Mouse (Mus musculus) olfactory bulb, adult 2 months (tissue): ENCODE data around the gene Tor1b.

Source experiments
- CTCF ChIP-seq: fragments of 200-500 bp; IDR thresholded peaks from 2 replicates; pipeline ENCODE4 v1.5.1; 2012; ENCODE audit warnings: low read depth, mild to moderate bottlenecking, low read length, moderate library complexity; ENCODE audit not compliant: insufficient read depth
- POLR2A ChIP-seq: fragments of 200-500 bp; IDR thresholded peaks from 2 replicates; pipeline ENCODE4 v1.6.1; 2012; ENCODE audit warnings: mild to moderate bottlenecking, low read depth, low read length, moderate library complexity; ENCODE audit not compliant: insufficient read depth

- TF ChIP-seq CTCF (no peak), POLR2A (no peak)
Observed at GRCm38 (mm10) chr2:30990221-30990620, 37.5 kb downstream of the Tor1b start.
